In genomic region chr5:66676457-66677117, GRCm38 (mm10) we compare ENCODE assay signal across 7 mouse cellular contexts. TPM values are rescaled to one million over a fixed set of nuclear protein-coding genes. Genes with fewer than 3 reads are reported as not detected.
A peak's percentile ranks its signal among the peaks of the same experiment; 100 is the strongest.
DNase-seq lines count a peak whose midpoint lies in the region; ATAC-seq and TF ChIP-seq lines count a peak whose summit lies in the region.

No protein-coding gene starts in this region.

- H3K4me2 ChIP-seq in forebrain, embryonic 14.5 days (ENCODE audit: low read length) = peak overlapping the region; percentile 84
- peak overlapping the region; percentile 74 for H3K4me2 ChIP-seq in hindbrain, embryonic 12.5 days (replicated peaks)
- H3K4me2 ChIP-seq in stomach, embryonic 14.5 days (replicated peaks; ENCODE audit: low read depth, low read length) = peak overlapping the region; percentile 99

- peaks cover 20% of the 10 kb centered on the region for H3K36me3 ChIP-seq in forebrain, embryonic 14.5 days (ENCODE audit: control insufficient read depth, insufficient read depth, low read length)
- H3K36me3 ChIP-seq in hindbrain, embryonic 12.5 days = peaks cover 17% of the 10 kb centered on the region
- no peaks in the 10 kb centered on the region for H3K36me3 ChIP-seq in stomach, embryonic 14.5 days (ENCODE audit: control insufficient read depth, insufficient read depth, low read length)

- ATAC-seq in forebrain, embryonic 14.5 days = peak; percentile 87
- ATAC-seq in hindbrain, embryonic 12.5 days (ENCODE audit: low FRiP score) = peak; percentile 86
- ATAC-seq in megakaryocyte, adult 5-6 weeks (ENCODE audit: poor library complexity, severe bottlenecking) = peak; percentile 38
- peak; percentile 83 for ATAC-seq in stomach, embryonic 14.5 days (ENCODE audit: insufficient number of reproducible peaks, insufficient read depth, low FRiP score, low read depth)

- WGBS in forebrain, embryonic 14.5 days = under 1% methylated on average over 49 of the region's 51 CpGs
- under 1% methylated on average over 51 of the region's 51 CpGs for WGBS in hindbrain, embryonic 12.5 days
- WGBS in stomach, embryonic 14.5 days = under 1% methylated on average over 51 of the region's 51 CpGs

- no peaks in the 10 kb centered on the region for H3K9me3 ChIP-seq in forebrain, embryonic 14.5 days (replicated peaks; ENCODE audit: control insufficient read depth, low read length)
- H3K9me3 ChIP-seq in hindbrain, embryonic 12.5 days (replicated peaks) = no peaks in the 10 kb centered on the region
- H3K9me3 ChIP-seq in stomach, embryonic 14.5 days (ENCODE audit: control insufficient read depth, low read depth, low read length) = no peaks in the 10 kb centered on the region

- intact Hi-C loops in left cerebral cortex, adult 2 months (cut with DNase I) = loop anchor here (1.0 to 10.0 kb wide), 5 partner anchors 58 to 412 kb away; partner anchors contain the start of gene Apbb2

- peak overlapping the region; percentile 75 for H3K27ac ChIP-seq in forebrain, embryonic 14.5 days (ENCODE audit: low read depth, low read length)
- peak overlapping the region; percentile 69 for H3K27ac ChIP-seq in hindbrain, embryonic 12.5 days
- peak overlapping the region; percentile 95 for H3K27ac ChIP-seq in left cerebral cortex, adult 2 months
- no peak overlapping the region for H3K27ac ChIP-seq in stomach, embryonic 14.5 days (ENCODE audit: low read length)

- H3K4me3 ChIP-seq in forebrain, embryonic 14.5 days (ENCODE audit: low read depth, low read length) = peak overlapping the region; percentile 77
- peak overlapping the region; percentile 68 for H3K4me3 ChIP-seq in hindbrain, embryonic 12.5 days
- peak overlapping the region; percentile 75 for H3K4me3 ChIP-seq in left cerebral cortex, adult 2 months
- H3K4me3 ChIP-seq in stomach, embryonic 14.5 days (ENCODE audit: low read depth, low read length) = peak overlapping the region; percentile 48

- peak overlapping the region; percentile 89 for H3K9ac ChIP-seq in forebrain, embryonic 14.5 days (ENCODE audit: low read length)
- peak overlapping the region; percentile 82 for H3K9ac ChIP-seq in hindbrain, embryonic 12.5 days
- 0 out of 2 replicates have a peak overlapping the region, but pooled peaks have one; percentile 26 for H3K9ac ChIP-seq in stomach, embryonic 14.5 days (replicated peaks; ENCODE audit: low read depth, low read length)

- no peaks in the 10 kb centered on the region for H3K27me3 ChIP-seq in forebrain, embryonic 14.5 days (replicated peaks; ENCODE audit: control insufficient read depth, insufficient read depth, low read length)
- peaks cover 3% of the 10 kb centered on the region; the same call in 1 of the 2 replicates for H3K27me3 ChIP-seq in hindbrain, embryonic 12.5 days
- H3K27me3 ChIP-seq in stomach, embryonic 14.5 days (ENCODE audit: control insufficient read depth, insufficient read depth, low read length) = peaks cover 16% of the 10 kb centered on the region; the same call in 1 of the 2 replicates

- no peak for TF ChIP-seq CTCF in left cerebral cortex, adult 2 months (IDR thresholded peaks at IDR 0.05)

- H3K4me1 ChIP-seq in forebrain, embryonic 14.5 days (ENCODE audit: control insufficient read depth, insufficient read depth, low read length) = peaks cover 22% of the 10 kb centered on the region
- peaks cover 30% of the 10 kb centered on the region for H3K4me1 ChIP-seq in hindbrain, embryonic 12.5 days
- 0 out of 2 replicates have a peak, but pooled peaks cover 4% of the 10 kb centered on the region for H3K4me1 ChIP-seq in stomach, embryonic 14.5 days (ENCODE audit: control insufficient read depth, insufficient read depth, low read length)

- peak; percentile 88 for DNase-seq in R1 (ENCODE audit: low read depth, low spot score)
- DNase-seq in brain, embryonic 18.5 days (ENCODE audit: low read depth, low spot score) = peak; percentile 47
- DNase-seq in forebrain, embryonic 14.5 days (ENCODE audit: low spot score) = peak; percentile 84
- peak; percentile 75 to 76 for DNase-seq in left cerebral cortex, adult 2 months (ENCODE audit: extremely low spot score in 1 of 2, low spot score in 2 of 2)

RNA-seq across cellular contexts. Expression of gene Uchl1, which starts 0.7 kb away (rescaled TPM):
- polyA plus RNA-seq in forebrain, embryonic 14.5 days (2014; fragmentation: Nextera tagmentation; extraction: Ambion mirVana) = 1,206 and 1,411 TPM in 2 replicates
- 592 and 600 TPM in 2 replicates for polyA plus RNA-seq in hindbrain, embryonic 12.5 days (2016; fragmentation: Nextera tagmentation; extraction: Ambion mirVana)
- total RNA-seq in left cerebral cortex, adult 2 months (2021) = 100 to 1,000 TPM; 878 to 888 TPM
- not detected in 2 replicates for total RNA-seq in megakaryocyte, adult 5-6 weeks (2015)
- 0.73 TPM in 1 of 2 replicates, not detected in the other for total RNA-seq in megakaryocyte, adult 5-6 weeks (2017)
- 103 and 114 TPM in 2 replicates for polyA plus RNA-seq in stomach, embryonic 14.5 days (2014; fragmentation: Nextera tagmentation; extraction: Ambion mirVana)

RNA-seq across cellular contexts. Expression of gene Apbb2, which starts 58.0 kb away (rescaled TPM):
- polyA plus RNA-seq in forebrain, embryonic 14.5 days (2014; fragmentation: Nextera tagmentation; extraction: Ambion mirVana) = 60.6 and 75.0 TPM in 2 replicates
- polyA plus RNA-seq in hindbrain, embryonic 12.5 days (2016; fragmentation: Nextera tagmentation; extraction: Ambion mirVana) = 82.4 and 99.6 TPM in 2 replicates
- 10 to 100 TPM; 60.1 to 70.5 TPM for total RNA-seq in left cerebral cortex, adult 2 months (2021)
- 0.52 and 0.78 TPM in 2 replicates for total RNA-seq in megakaryocyte, adult 5-6 weeks (2015)
- 0.51 and 1.9 TPM in 2 replicates for total RNA-seq in megakaryocyte, adult 5-6 weeks (2017)
- polyA plus RNA-seq in stomach, embryonic 14.5 days (2014; fragmentation: Nextera tagmentation; extraction: Ambion mirVana) = 37.1 and 39.5 TPM in 2 replicates

Comparison
In these comparisons a context has a peak if more than half of its experiments do, and no peak if none do; other contexts are left out.
1. H3K9ac ChIP-seq: peak in every context shown above with its lines; median percentile 89 in forebrain, embryonic 14.5 days; 82 in hindbrain, embryonic 12.5 days; 26 in stomach, embryonic 14.5 days.